Mouse (Mus musculus) cerebellum, postnatal 36 days (tissue): ENCODE measurements around the gene Olfr553.
"Not testable (repeated sequence)": the region's sequence is repeated elsewhere in the genome, so short reads cannot be mapped to it uniquely, and the experiment has no call there.

Experiments
- DNase-seq, 2 experiments: peaks; one replicate each; pipeline ENCODE4 v3.0.0; 2021 to 2022; ENCODE audit warnings: mixed read lengths in 2 of 2

Olfr553 gene

DNA sequence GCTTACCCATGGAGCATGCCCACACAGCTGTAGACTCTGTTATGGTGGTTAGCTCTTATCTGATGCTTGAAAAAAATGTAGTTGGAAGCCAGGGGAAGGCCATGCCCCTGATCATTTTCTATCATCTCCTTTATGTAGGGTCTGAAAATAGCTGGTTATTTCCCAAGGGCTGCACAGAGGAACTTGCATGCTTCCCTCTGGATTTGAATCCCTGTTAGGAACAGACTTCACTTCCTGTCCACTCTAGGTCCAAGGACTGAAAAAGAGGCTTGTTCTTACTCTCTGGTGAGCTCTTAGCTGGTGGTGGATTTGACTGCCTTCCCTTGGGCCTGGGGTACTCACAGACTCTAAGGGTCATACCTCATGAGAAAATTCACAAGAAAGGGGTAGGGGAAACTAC is at the start of gene Olfr553:
Olfr553 (minus strand) TSS at position 101 of the 400 bp plus-strand sequence.
- DNase-seq = no peak

DNA sequence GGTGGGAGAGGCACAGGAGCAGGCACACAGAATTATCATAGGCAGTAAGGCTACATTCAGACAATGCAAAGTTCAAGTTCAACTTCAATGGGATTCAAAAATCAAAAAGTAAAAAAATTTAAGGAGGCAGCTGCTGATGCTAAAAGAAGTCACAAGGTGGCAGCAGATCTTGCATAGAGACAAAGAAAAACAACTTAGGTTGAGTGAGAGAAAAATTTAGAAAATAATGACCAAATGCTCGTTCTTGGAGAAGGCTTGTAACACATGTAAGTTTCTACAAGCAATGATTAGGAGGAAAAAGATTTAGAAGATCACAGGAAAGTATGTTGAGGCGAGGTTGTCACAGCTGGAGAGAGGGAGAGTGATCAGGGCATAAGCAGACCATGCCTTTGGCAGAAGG is 47.4 kb upstream of the Olfr553 start:
- DNase-seq = no peak

DNA sequence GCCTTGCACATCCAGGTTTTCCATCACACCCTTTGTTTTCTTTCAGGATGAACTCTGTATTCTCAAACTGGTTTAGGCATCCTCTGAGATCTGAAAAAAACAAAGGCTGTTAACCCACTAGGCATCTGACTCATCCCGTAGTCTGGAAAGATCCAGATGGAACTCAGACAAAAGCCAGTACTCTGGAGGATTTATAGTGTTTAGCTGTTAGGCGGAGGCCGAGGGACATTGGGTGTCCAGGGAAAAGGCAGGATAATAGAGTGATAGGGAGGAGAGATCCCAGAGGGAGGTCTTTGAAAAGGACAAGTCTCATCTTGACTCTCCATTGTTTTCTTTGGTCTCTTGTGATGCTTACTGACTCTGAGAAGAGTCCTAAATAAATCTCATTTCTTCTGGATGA is 46.6 kb upstream of the Olfr553 start, which contains the start of gene Olfr556:
Olfr556 (plus strand) TSS at position 301 of the 400 bp plus-strand sequence.
- DNase-seq = no peak

DNA sequence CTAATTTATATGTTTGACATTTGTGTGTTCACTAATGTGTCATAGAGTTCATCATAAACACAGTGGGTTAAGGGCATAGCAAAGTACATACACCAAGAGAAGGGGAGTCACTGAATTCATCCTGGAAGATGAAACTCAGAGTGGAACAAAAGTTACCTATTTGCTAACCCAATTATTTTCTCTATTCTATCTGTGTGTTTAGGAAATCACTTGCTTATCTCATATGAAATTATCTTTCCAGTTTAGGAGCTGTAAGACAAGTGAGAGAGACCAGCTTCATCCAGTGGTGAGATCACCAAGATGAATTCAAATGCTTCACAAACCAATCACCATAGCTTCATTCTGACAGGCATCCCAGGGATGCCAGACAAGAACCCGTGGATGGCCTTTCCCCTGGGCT is 40.5 kb upstream of the Olfr553 start, which contains the start of gene Olfr555:
Olfr555 (plus strand) TSS at position 301 of the 400 bp plus-strand sequence.
- no peak for DNase-seq

DNA sequence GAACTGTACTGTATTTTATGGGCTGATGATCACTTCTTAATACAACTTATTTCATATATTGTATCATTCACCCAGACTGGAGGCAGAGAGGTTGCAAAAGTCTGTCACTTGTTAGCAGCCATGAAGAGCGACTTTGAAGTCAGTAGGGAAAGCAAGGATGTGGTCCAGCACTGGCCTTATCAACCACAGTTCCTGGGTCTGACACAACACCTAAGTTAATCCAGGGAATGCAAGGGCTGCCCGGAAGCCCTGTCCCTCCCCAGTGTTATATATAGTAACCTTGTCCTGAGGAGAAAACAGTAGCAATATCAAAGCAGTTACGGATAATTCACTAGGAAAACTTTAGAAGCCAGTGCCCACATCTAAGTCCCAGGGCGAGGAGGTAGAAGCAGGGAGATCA is 26.9 kb upstream of the Olfr553 start:
- DNase-seq = not testable (repeated sequence)

DNA sequence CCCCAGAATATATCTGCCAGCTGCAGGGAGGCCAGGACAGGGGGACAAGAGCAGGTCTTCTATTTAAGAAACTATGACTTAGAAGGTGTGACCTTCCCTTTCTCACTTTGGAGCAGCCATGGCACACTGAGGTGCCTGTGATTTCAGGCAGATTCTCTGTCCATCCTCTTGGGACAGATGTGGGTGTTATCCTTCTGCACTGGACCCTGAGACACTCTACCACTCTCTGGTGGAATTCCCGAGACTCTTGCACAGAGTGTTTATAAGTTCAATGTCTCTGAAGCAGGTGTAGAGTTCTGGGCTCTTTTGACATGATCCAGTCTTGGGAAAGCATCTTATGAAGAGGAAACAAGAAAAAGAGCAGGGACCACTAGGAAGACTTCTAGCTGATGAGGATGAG is 20.1 kb upstream of the Olfr553 start, which contains the start of gene Olfr554:
Olfr554 (plus strand) TSS at position 301 of the 400 bp plus-strand sequence.
- DNase-seq = no peak

DNA sequence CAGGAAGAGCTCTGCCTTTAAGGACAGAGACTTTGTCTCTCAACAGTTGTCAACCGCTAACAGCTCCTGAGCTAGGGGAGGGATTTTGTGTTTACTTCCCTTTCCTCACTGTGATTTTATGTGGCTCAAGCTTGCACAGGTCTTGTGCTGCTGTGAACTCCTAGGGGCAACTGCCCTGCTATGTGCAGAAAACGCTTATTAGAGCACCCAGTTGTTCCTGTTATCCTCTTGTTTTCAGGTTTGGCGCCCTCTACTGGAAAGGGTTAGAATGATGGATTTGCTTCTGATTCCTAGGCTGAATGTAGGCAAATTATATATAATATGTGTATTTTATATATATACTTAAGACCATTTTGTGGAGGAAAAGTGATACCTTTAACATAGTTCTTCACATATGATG is 18.6 kb upstream of the Olfr553 start:
- peak; percentile 9 to 37 for DNase-seq

DNA sequence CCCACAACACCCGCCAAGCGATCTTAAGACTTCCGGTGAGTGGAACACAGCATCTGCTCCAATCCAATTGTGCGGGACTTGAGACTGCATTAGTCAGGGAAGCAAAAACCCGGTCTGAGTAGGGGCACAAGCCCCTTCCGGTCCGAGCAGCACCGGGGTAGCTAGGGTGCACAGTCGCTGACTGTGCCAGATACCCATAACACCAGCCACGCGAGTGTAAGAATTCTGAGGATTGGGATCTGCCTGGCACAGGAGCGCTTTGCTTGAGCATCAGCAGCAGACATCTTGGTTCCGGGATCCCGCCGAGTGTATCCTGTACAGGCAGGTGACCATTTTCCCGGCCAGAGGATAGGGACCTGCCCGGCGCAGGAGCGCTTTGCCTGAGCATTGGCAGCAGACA is 2.4 kb upstream of the Olfr553 start:
- DNase-seq = peak in 1 of 2 experiments; percentile 9

DNA sequence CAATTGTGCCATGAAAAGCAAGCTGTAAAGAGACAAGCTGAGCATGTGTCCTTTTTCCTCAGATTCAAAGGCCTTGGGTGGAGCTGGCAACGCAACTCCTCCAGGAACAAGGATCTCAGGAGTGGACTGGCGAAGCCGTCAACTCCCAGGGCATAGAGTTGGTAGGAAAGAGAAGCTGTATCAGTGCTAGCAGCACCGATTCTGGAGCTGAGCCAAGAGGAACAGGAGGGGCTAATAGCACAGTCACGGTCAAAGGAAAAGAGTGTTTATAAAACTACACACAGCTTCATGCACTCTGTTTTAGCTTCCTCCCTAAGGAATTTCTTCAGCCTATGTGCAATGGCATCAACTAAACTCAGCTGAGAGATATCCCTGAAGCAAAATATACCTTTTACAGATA is 1.6 kb upstream of the Olfr553 start:
- DNase-seq = no peak

DNA sequence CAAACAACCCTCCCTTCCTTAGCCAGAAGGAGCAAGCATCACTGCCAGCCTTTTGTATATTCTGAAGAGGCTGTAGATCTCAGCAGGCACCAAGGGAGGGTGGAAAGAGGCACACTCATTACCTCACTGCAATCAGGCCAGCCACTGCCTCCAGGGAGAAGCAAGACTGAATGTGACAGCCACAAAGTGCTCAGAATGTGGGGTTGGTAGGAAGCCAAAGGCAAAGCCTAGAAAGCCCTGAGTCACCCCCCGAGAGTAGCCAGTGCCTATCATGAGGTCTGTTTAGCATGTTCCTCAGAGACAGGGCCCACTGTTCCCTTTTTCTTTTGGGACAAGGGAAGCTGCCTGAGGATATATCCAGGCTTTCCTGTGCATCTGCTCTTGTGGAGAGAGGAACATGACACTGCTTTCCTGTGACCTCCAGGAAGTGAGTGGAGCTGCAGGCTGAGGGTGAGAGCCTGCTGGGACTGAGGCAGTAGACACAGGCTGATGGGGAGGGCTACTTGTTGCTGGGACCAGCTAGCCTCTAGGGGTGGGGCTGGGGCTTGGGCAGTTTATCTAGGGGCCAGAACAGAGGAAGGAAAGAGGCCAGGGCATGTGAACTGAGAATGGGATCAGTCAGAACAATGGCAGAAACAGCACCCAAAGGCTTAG is 20.5 kb downstream of the Olfr553 start, which contains the start of gene Olfr552:
Olfr552 (plus strand) TSS at position 393 of the 654 bp plus-strand sequence.
- DNase-seq = no peak

DNA sequence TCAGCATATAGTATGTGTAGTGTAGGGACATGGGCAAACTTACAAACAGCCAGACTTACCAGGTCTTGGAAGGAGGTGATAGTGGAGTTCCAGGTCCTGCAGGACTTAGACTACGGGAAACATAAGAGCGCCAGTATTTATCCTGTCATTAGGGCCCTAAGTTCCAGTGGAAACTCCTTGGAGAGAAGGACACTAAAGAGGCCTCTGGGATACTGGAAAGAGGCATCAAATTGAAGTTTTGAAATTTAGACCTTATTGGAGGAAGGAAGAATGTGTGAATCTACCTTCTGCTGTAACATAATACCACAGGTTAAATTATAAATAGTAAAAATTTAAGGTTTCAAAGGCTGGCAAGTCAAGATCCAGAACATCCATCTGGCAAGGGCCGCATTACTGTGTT is 26.2 kb downstream of the Olfr553 start, which contains the start of gene Olfr551:
Olfr551 (minus strand) TSS at position 101 of the 400 bp plus-strand sequence.
- no peak for DNase-seq

DNA sequence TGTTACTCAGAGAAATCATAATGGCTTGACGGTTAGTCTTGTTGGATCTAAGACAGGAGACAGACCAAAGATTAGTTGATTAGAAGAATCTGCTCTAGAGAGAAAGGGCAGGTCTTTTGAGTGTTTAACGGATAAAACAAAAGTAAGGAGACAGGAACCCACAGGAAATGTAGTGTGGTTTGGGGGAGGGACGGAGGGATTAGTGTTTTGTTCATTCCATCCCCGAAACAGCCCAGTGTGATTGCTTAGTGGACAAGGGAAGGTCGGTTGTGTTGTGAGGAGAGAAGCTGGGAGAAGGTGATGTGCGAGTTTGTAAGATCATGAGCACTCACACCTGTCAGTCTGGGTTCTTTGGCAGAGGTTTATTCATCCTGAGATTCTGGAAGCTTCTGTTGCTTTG is 42.0 kb downstream of the Olfr553 start:
- no peak for DNase-seq

DNA sequence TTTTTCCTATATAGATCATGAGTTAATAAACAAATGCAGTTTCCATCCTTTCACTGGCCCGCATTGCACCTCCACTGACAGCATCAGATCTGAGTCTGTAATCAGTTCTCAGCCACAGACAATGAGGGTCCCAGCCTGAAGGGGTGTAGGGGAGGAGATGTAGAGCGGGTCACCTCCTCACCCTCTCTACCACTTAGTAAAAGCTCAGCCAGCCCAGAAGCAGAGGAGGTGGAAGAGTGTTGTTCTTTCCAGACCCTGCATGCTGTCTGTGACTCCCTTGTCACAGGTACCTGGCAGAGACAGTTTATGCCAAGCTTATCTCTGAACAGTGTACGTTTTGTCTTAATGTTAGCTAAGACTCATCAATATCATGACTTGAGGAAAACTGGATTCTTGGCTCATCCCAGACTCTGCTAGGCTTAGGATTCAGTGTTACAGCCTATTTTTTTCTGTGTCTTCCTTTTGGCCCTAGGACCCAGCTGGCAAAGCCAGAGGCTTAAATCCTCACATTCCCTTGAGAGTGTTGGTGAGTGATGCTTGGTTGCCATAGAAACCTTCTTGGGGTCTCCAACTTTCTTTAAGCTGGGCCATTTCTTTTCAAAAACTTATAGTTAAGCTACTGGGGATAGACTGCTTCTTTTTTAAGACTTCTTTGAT is 44.7 kb downstream of the Olfr553 start:
- DNase-seq = no peak

DNA sequence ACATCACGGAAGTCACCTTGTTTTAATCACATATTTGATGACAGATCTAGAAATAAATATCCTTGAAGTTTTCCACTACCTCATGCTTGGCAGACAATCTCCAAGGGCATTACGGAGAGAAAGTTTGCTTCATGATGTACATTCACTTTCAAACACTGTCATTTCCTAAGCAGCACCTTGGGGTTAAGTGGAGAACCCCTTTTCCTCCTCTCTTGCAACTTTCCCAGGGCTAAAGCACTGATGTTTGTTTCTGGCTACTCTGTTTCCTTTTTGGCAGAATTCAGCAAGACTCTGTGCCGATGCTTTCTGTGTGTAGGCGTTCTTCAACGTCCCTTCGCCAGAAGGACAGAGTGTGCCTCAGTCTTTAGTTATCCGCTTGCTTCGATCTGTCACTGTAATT is 46.9 kb downstream of the Olfr553 start, which contains the start of gene Olfr550:
Olfr550 (plus strand) TSS at position 301 of the 400 bp plus-strand sequence.
- DNase-seq = no peak

DNA sequence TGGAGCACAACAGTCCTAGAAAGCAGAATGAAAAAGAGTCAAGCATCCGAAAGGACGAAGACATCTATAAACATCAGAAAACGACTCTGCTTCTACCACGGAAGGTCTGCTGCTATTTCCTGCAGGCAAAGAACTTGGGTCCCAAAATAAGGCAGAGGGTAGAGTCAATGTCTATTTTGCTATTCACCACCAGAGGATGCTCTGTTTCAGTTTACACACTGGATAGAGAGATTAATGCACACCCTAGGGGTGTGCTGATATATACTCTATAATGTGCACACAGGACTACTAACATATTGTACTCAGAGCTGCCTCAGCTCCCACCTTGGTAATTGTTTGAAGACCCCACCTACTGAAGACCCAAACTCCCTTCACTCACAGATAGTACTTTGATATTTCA is 51.8 kb downstream of the Olfr553 start:
- DNase-seq = no peak

DNA sequence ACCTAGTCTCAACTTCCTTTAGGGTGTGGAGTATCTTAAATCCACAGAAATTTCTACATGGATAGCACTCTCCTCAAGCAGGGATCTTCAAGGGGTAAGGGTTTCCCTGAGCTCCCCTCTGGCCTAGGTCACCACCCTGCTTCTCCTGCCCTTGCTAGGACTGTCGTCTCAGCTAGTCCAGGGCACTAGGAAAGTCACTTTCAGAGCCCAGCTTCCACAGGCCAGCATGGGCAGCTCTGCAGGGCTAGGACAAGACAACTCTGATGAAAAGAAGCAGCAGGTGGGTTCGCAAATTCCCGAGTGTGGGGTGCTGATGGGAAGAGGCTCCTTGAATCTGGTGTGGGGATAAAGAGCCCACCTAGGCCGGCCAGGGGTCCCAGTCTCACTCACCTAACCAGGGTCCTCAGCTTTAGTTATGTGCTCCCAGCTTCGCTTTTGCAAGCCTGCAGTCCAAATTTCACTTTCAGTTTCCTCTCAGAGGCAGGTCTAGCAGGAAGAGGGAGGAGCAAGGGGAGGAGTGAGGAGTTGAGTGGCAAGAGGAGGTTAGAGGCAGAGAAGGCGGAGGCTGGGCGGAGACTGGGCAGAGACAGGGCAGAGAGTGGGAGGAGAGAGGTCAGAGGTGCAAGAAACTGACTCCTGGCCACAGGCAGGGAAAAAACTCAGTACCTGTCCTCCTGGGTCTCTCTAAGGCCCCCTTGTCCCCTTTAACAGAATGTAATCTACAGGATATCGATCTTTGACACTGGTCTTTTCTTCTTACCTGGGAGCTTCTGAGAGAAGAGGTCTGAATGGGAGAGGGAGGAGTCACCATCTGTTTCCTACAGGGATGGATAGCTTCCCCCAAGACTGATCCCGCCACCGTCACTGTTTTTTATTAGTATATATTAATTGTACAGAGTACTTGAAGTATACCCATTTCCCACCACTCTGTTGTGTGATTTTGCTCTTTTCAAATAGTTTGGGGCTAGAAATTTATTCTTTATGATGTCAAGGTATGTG is 52.7 kb downstream of the Olfr553 start, which contains the start of gene Trim21:
Trim21 (minus strand) TSS at position 488 of the 999 bp plus-strand sequence.
- peak; percentile 36 to 40 for DNase-seq
